Mouse (Mus musculus): Measurements from ENCODE around the gene Acvr1. TPM values are rescaled to one million over a fixed set of nuclear protein-coding genes. Genes with fewer than 3 reads are reported as not detected.

Gene Acvr1
- polyA plus RNA-seq, 1 experiment from 2014 or later, result 5.5 TPM

GRCm38 (mm10) chr2:58601382-58601781 lies 34.4 kb upstream of the Acvr1 start:
- no peak overlapping the region for H3K27ac ChIP-seq
- H3K27me3 ChIP-seq (ENCODE audit: insufficient read depth, low read length), result no peaks in the 10 kb centered on the region
- no peak overlapping the region for H3K9ac ChIP-seq (ENCODE audit: low read depth, low read length)
- H3K36me3 ChIP-seq (ENCODE audit: insufficient read depth, low read length), result no peaks in the 10 kb centered on the region
- H3K4me1 ChIP-seq (replicated peaks; ENCODE audit: insufficient read depth, low read length), result no peaks in the 10 kb centered on the region
- no peak for TF ChIP-seq CTCF (IDR thresholded peaks at IDR 0.05; ENCODE audit: low read depth)
- peak; percentile 21 for DNase-seq (ENCODE audit: low spot score)
- ATAC-seq (replicated peaks; ENCODE audit: low FRiP score, low read depth), result no peak
- H3K4me2 ChIP-seq (ENCODE audit: low read length), result no peak overlapping the region
- H3K9me3 ChIP-seq (replicated peaks; ENCODE audit: low read length), result no peaks in the 10 kb centered on the region
- WGBS, result 53% methylated on average over 4 of the region's 4 CpGs
- no peak overlapping the region for H3K4me3 ChIP-seq (replicated peaks; ENCODE audit: low read depth, low read length)

GRCm38 (mm10) chr2:58599639-58600038 lies 32.7 kb upstream of the Acvr1 start:
- Histone ChIP-seq H3K4me2 (ENCODE audit: low read length) (no peak overlapping the region), H3K4me1 (replicated peaks; ENCODE audit: insufficient read depth, low read length) (no peaks in the 10 kb centered on the region), H3K36me3 (ENCODE audit: insufficient read depth, low read length) (no peaks in the 10 kb centered on the region), H3K9ac (ENCODE audit: low read depth, low read length) (no peak overlapping the region), H3K4me3 (replicated peaks; ENCODE audit: low read depth, low read length) (no peak overlapping the region), H3K27me3 (ENCODE audit: insufficient read depth, low read length) (no peaks in the 10 kb centered on the region), H3K9me3 (replicated peaks; ENCODE audit: low read length) (no peaks in the 10 kb centered on the region), H3K27ac (no peak overlapping the region)
- DNase-seq (ENCODE audit: low spot score) (no peak), ATAC-seq (replicated peaks; ENCODE audit: low FRiP score, low read depth) (no peak)
- TF ChIP-seq CTCF (IDR thresholded peaks at IDR 0.05; ENCODE audit: low read depth), result no peak
- 88% methylated on average over 6 of the region's 6 CpGs for WGBS

DNA sequence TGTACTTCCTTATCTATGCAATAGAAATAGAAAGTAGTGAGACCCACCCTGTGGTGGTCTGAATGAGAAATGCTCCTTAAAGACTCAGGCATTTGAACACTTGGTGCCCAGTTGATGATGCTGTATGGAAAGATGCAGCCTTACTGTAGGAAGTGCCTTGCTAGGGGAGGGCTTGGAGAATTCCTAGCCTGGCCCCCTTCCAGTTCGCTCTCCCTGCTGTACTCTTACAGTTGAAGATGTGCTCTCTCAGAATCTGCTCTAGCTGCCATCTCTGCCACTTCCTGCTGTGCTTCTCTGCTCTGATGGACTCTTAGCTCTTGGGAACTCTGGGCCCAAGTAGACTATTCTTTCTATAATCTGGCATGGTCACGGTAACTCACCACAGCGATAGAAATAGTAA lies 30.6 kb upstream of the Acvr1 start:
- TF ChIP-seq CTCF (IDR thresholded peaks at IDR 0.05; ENCODE audit: low read depth), result no peak
- H3K4me3 ChIP-seq (replicated peaks; ENCODE audit: low read depth, low read length), result no peak overlapping the region
- no peaks in the 10 kb centered on the region for H3K4me1 ChIP-seq (replicated peaks; ENCODE audit: insufficient read depth, low read length)
- H3K27ac ChIP-seq, result no peak overlapping the region
- no peak overlapping the region for H3K4me2 ChIP-seq (ENCODE audit: low read length)
- H3K9ac ChIP-seq (ENCODE audit: low read depth, low read length), result no peak overlapping the region
- H3K27me3 ChIP-seq (ENCODE audit: insufficient read depth, low read length), result no peaks in the 10 kb centered on the region
- H3K9me3 ChIP-seq (replicated peaks; ENCODE audit: low read length), result no peaks in the 10 kb centered on the region
- 95% methylated on average over 3 of the region's 3 CpGs for WGBS
- ATAC-seq (replicated peaks; ENCODE audit: low FRiP score, low read depth), result no peak
- no peak for DNase-seq (ENCODE audit: low spot score)
- no peaks in the 10 kb centered on the region for H3K36me3 ChIP-seq (ENCODE audit: insufficient read depth, low read length)

DNA sequence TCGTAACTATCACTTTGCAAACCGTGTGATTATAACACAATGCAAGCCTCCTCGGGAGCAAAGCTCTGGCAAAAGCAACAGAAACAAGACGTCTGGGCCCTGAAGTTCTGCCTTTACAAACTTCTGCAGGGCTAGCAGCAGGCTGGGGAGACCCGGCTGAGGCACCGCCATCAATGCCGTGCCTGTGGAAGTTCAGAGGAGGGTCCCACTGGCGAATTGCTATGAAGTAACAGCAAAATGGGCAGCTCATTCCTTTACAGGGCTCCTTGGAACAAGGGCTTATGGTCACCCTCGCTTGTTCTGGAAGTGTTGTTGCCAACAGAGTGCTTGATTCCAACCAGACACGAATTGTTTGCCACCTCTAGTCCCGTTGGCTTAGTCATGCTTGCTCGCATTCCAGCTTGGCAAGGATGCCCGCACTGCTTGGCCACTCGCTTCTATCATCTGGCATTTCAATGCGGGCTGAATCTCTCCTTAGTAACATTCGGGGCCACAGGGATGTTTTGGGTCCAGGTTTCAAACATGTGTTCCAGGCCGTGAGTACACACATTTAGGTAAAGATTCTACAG lies 29.9 kb upstream of the Acvr1 start:
- ATAC-seq (replicated peaks; ENCODE audit: low FRiP score, low read depth) (no peak), DNase-seq (ENCODE audit: low spot score) (no peak)
- Histone ChIP-seq H3K4me3 (replicated peaks; ENCODE audit: low read depth, low read length) (no peak overlapping the region), H3K27me3 (ENCODE audit: insufficient read depth, low read length) (no peaks in the 10 kb centered on the region), H3K27ac (no peak overlapping the region), H3K9me3 (replicated peaks; ENCODE audit: low read length) (no peaks in the 10 kb centered on the region), H3K4me2 (ENCODE audit: low read length) (no peak overlapping the region), H3K4me1 (replicated peaks; ENCODE audit: insufficient read depth, low read length) (no peaks in the 10 kb centered on the region), H3K9ac (ENCODE audit: low read depth, low read length) (no peak overlapping the region), H3K36me3 (ENCODE audit: insufficient read depth, low read length) (no peaks in the 10 kb centered on the region)
- 86% methylated on average over 17 of the region's 17 CpGs for WGBS
- TF ChIP-seq CTCF (IDR thresholded peaks at IDR 0.05; ENCODE audit: low read depth), result no peak

- Histone ChIP-seq H3K9ac (ENCODE audit: low read depth, low read length) (no peak overlapping the region), H3K27me3 (ENCODE audit: insufficient read depth, low read length) (no peaks in the 10 kb centered on the region), H3K27ac (no peak overlapping the region), H3K4me2 (ENCODE audit: low read length) (no peak overlapping the region), H3K4me1 (replicated peaks; ENCODE audit: insufficient read depth, low read length) (no peaks in the 10 kb centered on the region), H3K4me3 (replicated peaks; ENCODE audit: low read depth, low read length) (no peak overlapping the region), H3K36me3 (ENCODE audit: insufficient read depth, low read length) (no peaks in the 10 kb centered on the region), H3K9me3 (replicated peaks; ENCODE audit: low read length) (no peaks in the 10 kb centered on the region)
- ATAC-seq (replicated peaks; ENCODE audit: low FRiP score, low read depth) (no peak), DNase-seq (ENCODE audit: low spot score) (peak; percentile 49)
- WGBS, result 49% methylated on average over 9 of the region's 9 CpGs
- TF ChIP-seq CTCF (IDR thresholded peaks at IDR 0.05; ENCODE audit: low read depth), result no peak
Measured at GRCm38 (mm10) chr2:58595350-58595749, 28.4 kb upstream of the Acvr1 start.

GRCm38 (mm10) chr2:58590055-58590454 lies 23.1 kb upstream of the Acvr1 start:
- no peak for DNase-seq (ENCODE audit: low spot score)
- no peak for TF ChIP-seq CTCF (IDR thresholded peaks at IDR 0.05; ENCODE audit: low read depth)
- no peak for ATAC-seq (replicated peaks; ENCODE audit: low FRiP score, low read depth)
- H3K4me3 ChIP-seq (replicated peaks; ENCODE audit: low read depth, low read length), result no peak overlapping the region
- no peak overlapping the region for H3K9ac ChIP-seq (ENCODE audit: low read depth, low read length)
- 98% methylated on average over 1 of the region's 1 CpGs for WGBS
- H3K36me3 ChIP-seq (ENCODE audit: insufficient read depth, low read length), result no peaks in the 10 kb centered on the region
- no peaks in the 10 kb centered on the region for H3K4me1 ChIP-seq (replicated peaks; ENCODE audit: insufficient read depth, low read length)
- H3K9me3 ChIP-seq (replicated peaks; ENCODE audit: low read length), result no peaks in the 10 kb centered on the region
- no peaks in the 10 kb centered on the region for H3K27me3 ChIP-seq (ENCODE audit: insufficient read depth, low read length)
- H3K27ac ChIP-seq, result no peak overlapping the region
- H3K4me2 ChIP-seq (ENCODE audit: low read length), result no peak overlapping the region

DNA sequence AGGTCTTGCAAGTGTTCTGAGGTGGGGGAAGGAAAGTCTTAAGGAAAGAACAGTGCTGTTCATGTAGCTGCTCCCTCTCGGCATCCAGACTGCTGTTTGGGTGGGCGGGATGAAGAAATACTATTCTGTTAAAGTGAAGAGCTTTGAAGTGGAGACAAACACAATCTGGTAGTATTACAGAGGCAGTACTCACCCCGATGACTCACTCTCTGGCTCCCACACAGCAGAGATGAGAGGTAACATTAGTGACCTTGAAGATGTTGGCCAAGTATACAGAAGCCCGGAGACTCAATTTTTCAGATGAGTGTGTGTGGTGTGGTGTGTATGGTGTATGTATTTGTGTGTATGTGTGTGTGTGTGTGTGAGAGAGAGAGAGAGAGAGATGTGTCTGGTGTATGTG lies 22.7 kb upstream of the Acvr1 start:
- no peak for ATAC-seq (replicated peaks; ENCODE audit: low FRiP score, low read depth)
- H3K9ac ChIP-seq (ENCODE audit: low read depth, low read length), result no peak overlapping the region
- peak; percentile 68 for DNase-seq (ENCODE audit: low spot score)
- H3K4me3 ChIP-seq (replicated peaks; ENCODE audit: low read depth, low read length), result no peak overlapping the region
- H3K9me3 ChIP-seq (replicated peaks; ENCODE audit: low read length), result no peaks in the 10 kb centered on the region
- no peaks in the 10 kb centered on the region for H3K4me1 ChIP-seq (replicated peaks; ENCODE audit: insufficient read depth, low read length)
- 46% methylated on average over 4 of the region's 4 CpGs for WGBS
- no peak overlapping the region for H3K27ac ChIP-seq
- no peaks in the 10 kb centered on the region for H3K27me3 ChIP-seq (ENCODE audit: insufficient read depth, low read length)
- no peaks in the 10 kb centered on the region for H3K36me3 ChIP-seq (ENCODE audit: insufficient read depth, low read length)
- no peak for TF ChIP-seq CTCF (IDR thresholded peaks at IDR 0.05; ENCODE audit: low read depth)
- no peak overlapping the region for H3K4me2 ChIP-seq (ENCODE audit: low read length)
